In the genomic region with DNA sequence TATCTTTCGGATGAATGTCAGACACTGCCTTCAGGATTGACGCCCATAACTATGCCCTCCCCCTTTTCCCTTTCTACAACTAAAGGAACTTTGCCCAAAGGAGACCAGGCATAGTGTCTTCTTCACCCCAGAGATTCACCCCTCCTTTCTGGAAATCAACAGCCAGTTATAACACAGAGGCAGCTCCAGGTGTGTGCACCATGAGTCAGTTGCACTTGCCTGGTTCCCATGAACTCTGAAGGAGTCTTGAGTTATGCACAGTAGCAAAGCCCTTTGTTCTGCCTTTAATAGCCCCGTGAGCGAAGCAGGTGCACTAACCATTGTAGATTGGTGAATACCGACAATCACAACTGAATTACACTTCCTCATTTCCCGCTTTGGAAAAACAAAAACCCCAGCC, we compare ENCODE assay signal across 17 mouse cellular contexts.
"Had no signal": no experiment of that assay in that cellular context is flagged by ENCODE, and none has a peak within 500 bp of the region (broad histone marks: within the 10 kb centered on the region; RNA-seq: fewer than 3 reads in every experiment).

No protein-coding gene starts in this region.

- H3K4me2 ChIP-seq: kidney, embryonic 15.5 days; limb, embryonic 15.5 days; liver, embryonic 12.5 days; lung, embryonic 14.5 days; midbrain, embryonic 12.5 days; neural tube, embryonic 13.5 days had no signal

- H3K27me3 ChIP-seq: kidney, embryonic 15.5 days; limb, embryonic 15.5 days; liver, embryonic 12.5 days; megakaryocyte, embryonic 14.5 days; midbrain, embryonic 12.5 days; neural tube, embryonic 13.5 days had no signal

- ATAC-seq: liver, embryonic 12.5 days had no signal

- H3K9ac ChIP-seq: kidney, embryonic 15.5 days; limb, embryonic 15.5 days; liver, embryonic 12.5 days; lung, embryonic 14.5 days; midbrain, embryonic 12.5 days; neural tube, embryonic 13.5 days had no signal

- H3K4me1 ChIP-seq: kidney, embryonic 15.5 days; limb, embryonic 15.5 days; liver, embryonic 12.5 days; megakaryocyte, embryonic 14.5 days; midbrain, embryonic 12.5 days; neural tube, embryonic 13.5 days had no signal

- H3K9me3 ChIP-seq: kidney, embryonic 15.5 days; limb, embryonic 15.5 days; liver, embryonic 12.5 days; megakaryocyte, embryonic 14.5 days; midbrain, embryonic 12.5 days; neural tube, embryonic 13.5 days had no signal

- DNase-seq: kidney, adult 2 months; kidney, postnatal 14 days; layer of hippocampus, adult 9-11 months; layer of hippocampus, postnatal 36 days; lung, embryonic 14.5 days; lung, postnatal 10 days; lung, postnatal 4 days; retina, postnatal 1 day; right cerebral cortex, postnatal 4 days; thymus, postnatal 36 days had no signal

- H3K4me3 ChIP-seq: kidney, embryonic 15.5 days; limb, embryonic 15.5 days; liver, embryonic 12.5 days; megakaryocyte, embryonic 14.5 days; midbrain, embryonic 12.5 days; myocyte; neural tube, embryonic 13.5 days had no signal

- H3K27ac ChIP-seq: kidney, embryonic 15.5 days; limb, embryonic 15.5 days; liver, embryonic 12.5 days; midbrain, embryonic 12.5 days; neural tube, embryonic 13.5 days had no signal
